Mouse (Mus musculus): ENCODE measurements around the gene Cacnb1. TPM values are rescaled to one million over a fixed set of nuclear protein-coding genes. Genes with fewer than 3 reads are reported as not detected.

Cacnb1 gene
- total RNA-seq, 2 experiments from 2014 or later, result 11.7 to 29.3 TPM

DNA sequence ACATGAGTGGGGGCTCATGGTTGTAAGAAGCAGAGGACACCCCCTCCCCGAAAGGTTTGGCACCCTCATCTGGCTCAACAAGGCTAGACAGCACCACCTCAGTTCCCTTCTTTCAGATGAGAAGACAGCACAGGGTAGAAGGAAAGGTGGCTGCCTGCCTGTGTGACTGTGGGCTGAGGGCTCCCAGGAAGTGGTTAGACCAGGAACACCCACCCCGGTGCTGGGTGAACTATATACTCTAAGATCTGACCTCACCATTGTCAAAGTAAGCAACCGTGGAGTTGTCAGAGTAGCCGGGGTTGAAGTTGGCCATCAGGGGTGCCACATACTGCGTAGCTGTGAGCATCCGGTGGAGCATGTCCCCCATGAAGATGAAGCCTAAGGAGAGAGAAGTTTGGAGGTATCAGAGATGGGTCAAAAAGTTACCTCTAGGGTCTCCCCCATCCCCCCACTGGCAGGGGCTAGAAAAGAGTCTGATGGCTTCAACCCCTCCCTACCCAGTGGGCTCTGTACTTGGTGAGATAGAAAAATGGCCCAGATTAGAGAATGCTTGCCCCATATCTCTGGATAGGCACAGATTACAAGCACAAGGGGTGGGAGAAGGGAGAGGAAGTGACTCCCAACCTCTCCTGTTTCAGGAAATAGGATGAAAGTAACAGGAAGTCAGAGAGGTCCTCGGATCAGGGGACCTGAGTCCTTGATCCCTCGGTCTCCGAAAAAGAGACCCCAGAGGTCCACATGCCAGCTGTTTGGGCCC lies 67.5 kb downstream of the Cacnb1 start:
- no peak for DNase-seq

DNA sequence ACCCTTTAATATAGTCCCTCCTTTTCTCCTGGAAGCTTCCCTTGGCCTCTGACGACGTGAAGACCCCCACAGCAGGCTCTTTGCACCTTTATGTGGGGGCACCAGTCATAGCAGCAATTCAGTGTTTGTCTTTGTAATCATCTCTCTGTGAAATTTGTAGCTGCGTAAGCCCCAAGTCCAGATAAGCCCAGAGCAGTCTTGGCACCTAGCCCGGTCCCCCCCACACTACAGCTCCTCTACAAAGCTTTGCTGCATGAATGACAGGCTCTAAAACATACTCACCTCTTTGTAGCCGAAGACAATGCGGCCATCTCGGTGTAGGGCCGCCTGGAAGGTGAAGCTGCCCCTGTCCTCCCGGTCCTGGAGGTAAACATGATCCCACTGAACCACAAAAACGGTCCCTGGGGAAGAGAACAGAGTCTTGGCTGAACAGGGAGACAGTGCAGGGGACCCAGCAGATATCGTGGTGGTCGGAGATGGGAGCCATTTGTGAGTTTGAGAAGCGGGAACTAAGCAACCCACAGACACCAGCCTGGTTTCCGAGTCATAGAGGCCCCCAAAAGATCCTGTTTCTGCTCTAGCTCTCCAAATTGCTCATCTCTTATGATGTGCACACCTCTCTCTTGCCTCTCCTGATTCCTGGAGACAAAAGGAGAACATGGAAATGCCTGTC lies 68.2 kb downstream of the Cacnb1 start:
- no peak for DNase-seq

DNA sequence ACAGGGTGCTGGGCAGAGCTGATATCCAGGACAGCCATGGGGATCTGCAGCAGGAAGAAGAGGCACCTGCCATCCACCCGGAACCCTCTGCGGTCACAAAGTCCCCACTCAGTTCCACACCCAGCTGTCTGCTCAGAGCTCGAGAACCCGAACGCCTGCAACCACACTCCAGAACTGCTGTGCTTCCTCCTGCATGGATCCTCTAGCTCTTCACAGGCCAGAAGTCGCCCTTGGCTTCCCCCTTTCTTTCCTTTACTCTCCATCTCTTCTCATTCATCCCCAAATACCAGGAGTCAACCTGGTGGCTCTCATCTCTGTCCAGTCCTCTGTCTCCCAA lies 68.9 kb downstream of the Cacnb1 start:
- DNase-seq, result no peak

GRCm38 (mm10) chr11:97953179-97953938 lies 69.5 kb downstream of the Cacnb1 start:
- DNase-seq, result no peak

DNA sequence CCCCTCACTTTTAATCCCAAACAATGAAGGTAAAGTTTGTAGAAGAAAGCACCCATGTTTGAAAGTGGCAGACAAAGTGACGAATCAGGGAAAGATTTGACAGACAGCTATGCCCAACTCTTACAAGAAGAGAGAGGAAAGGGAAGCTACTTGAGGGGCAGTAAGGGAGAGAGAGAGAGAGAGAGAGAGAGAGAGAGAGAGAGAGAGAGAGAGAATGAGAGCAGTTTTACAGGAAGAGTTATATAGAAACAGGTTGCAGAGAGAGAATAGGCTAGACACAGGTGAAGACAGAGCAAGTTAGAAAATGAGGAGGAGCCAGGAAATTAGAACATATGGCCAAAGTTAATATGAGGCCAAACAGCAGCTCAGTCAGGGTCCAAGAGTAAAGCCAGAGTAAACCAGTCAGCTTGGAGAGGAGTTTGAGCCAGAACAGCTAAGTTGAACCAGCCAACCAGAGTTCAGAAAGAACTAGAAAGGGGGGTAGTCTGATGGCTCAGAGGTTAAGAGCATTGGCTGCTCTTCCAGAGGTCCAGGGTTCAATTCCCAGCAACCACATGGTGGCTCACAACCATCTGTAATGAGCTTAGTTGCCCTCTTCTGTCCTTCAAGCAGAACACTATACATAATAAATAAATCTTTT lies 70.3 kb downstream of the Cacnb1 start:
- DNase-seq, result no peak

Small RNAs within 50 kb of the gene (microRNA-seq; reads per million reads assigned to microRNA genes)
- not detected for gene Gm27597

Other genes starting within 250 kb of the Cacnb1 start
- under 1 TPM in 1 of 2 experiments, not detected in 1; 0.51 TPM for gene 1700001P01Rik, start 247.1 kb downstream of the Cacnb1 start, total RNA-seq (2021)
- 100 to 1,000 TPM; 958 to 975 TPM for gene Rpl23, start 240.6 kb downstream of the Cacnb1 start, total RNA-seq (2021)
- 100 to 1,000 TPM; 107 to 122 TPM for gene Lasp1, start 224.0 kb downstream of the Cacnb1 start, total RNA-seq (2021)
- gene B230217C12Rik, start 182.3 kb downstream of the Cacnb1 start, total RNA-seq (2021), result 1 to 10 TPM; 2.0 to 3.1 TPM
- gene Fbxo47, start 138.9 kb downstream of the Cacnb1 start, total RNA-seq (2021), result 1 to 10 TPM in 1 of 2 experiments, under 1 TPM in 1; 0.69 to 1.3 TPM
- 1 to 10 TPM; 3.4 to 7.2 TPM for gene Plxdc1, start 36.6 kb downstream of the Cacnb1 start, total RNA-seq (2021)
- 1 to 10 TPM; 3.1 to 3.8 TPM for gene Arl5c, start 26.9 kb downstream of the Cacnb1 start, total RNA-seq (2021)
- 1,000 to 10,000 TPM; 1,275 to 1,278 TPM for gene Rpl19, start 3.7 kb upstream of the Cacnb1 start, total RNA-seq (2021)
- gene Stac2, start 30.4 kb upstream of the Cacnb1 start, total RNA-seq (2021), result 1 to 10 TPM; 1.8 to 3.1 TPM
- gene Fbxl20, start 127.4 kb upstream of the Cacnb1 start, total RNA-seq (2021), result 10 to 100 TPM; 29.5 to 33.0 TPM
- 10 to 100 TPM; 45.3 to 59.4 TPM for gene Med1, start 170.3 kb upstream of the Cacnb1 start, total RNA-seq (2021)
- 10 to 100 TPM; 38.5 to 41.9 TPM for gene Cdk12, start 180.0 kb upstream of the Cacnb1 start, total RNA-seq (2021)